Comparison of ENCODE assay signal across 12 mouse cellular contexts in genomic region chr2:32105117-32105913, GRCm38 (mm10). TPM values are rescaled to one million over a fixed set of nuclear protein-coding genes. Genes with fewer than 3 reads are reported as not detected.
DNase-seq lines count a peak whose midpoint lies in the region; ATAC-seq and TF ChIP-seq lines count a peak whose summit lies in the region.
"Had no signal": no experiment of that assay in that cellular context is flagged by ENCODE, and none has a peak within 500 bp of the region (broad histone marks: within the 10 kb centered on the region; RNA-seq: fewer than 3 reads in every experiment).

No protein-coding gene starts in this region.

- peaks cover 13% of the 10 kb centered on the region for H3K4me1 ChIP-seq in forebrain, embryonic 12.5 days
- H3K4me1 ChIP-seq in forebrain, embryonic 14.5 days (ENCODE audit: control insufficient read depth, insufficient read depth, low read length), result no peaks in the 10 kb centered on the region
- H3K4me1 ChIP-seq in hindbrain, embryonic 15.5 days (replicated peaks), result peaks cover 7% of the 10 kb centered on the region; the same call in 1 of the 2 replicates
- H3K4me1 ChIP-seq in stomach, postnatal 0 days (replicated peaks; ENCODE audit: control insufficient read depth, insufficient read depth), result no peaks in the 10 kb centered on the region
- H3K4me1 ChIP-seq in intestine, embryonic 15.5 days (replicated peaks), result no peaks in the 10 kb centered on the region
- H3K4me1 ChIP-seq: embryonic facial prominence, embryonic 12.5 days had no signal

- TF ChIP-seq CTCF in stomach, postnatal 0 days (IDR thresholded peaks at IDR 0.05; ENCODE audit: low read depth), result no peak

- no peak overlapping the region for H3K4me2 ChIP-seq in forebrain, embryonic 12.5 days
- H3K4me2 ChIP-seq in forebrain, embryonic 14.5 days (ENCODE audit: low read length), result no peak overlapping the region
- no peak overlapping the region for H3K4me2 ChIP-seq in hindbrain, embryonic 15.5 days
- no peak overlapping the region for H3K4me2 ChIP-seq in stomach, postnatal 0 days (replicated peaks; ENCODE audit: low read depth)
- no peak overlapping the region for H3K4me2 ChIP-seq in intestine, embryonic 15.5 days (replicated peaks)
- H3K4me2 ChIP-seq: embryonic facial prominence, embryonic 12.5 days; kidney, embryonic 15.5 days had no signal

- H3K9me3 ChIP-seq in forebrain, embryonic 12.5 days, result 0 out of 2 replicates have a peak, but pooled peaks cover 6% of the 10 kb centered on the region
- H3K9me3 ChIP-seq in forebrain, embryonic 14.5 days (replicated peaks; ENCODE audit: control insufficient read depth, low read length), result no peaks in the 10 kb centered on the region
- H3K9me3 ChIP-seq in hindbrain, embryonic 15.5 days, result no peaks in the 10 kb centered on the region
- no peaks in the 10 kb centered on the region for H3K9me3 ChIP-seq in stomach, postnatal 0 days (ENCODE audit: control insufficient read depth, low read length)
- H3K9me3 ChIP-seq in intestine, embryonic 15.5 days, result no peaks in the 10 kb centered on the region
- H3K9me3 ChIP-seq: embryonic facial prominence, embryonic 12.5 days; kidney, embryonic 15.5 days had no signal

- no peak for ATAC-seq in forebrain, embryonic 12.5 days (ENCODE audit: low FRiP score)
- no peak for ATAC-seq in forebrain, embryonic 14.5 days
- ATAC-seq in hindbrain, embryonic 15.5 days (ENCODE audit: low FRiP score, low read depth), result peak; percentile 34; the same call in 1 of the 2 replicates
- ATAC-seq in stomach, postnatal 0 days (ENCODE audit: low FRiP score, low TSS enrichment), result no peak
- no peak for ATAC-seq in intestine, embryonic 15.5 days

- H3K27me3 ChIP-seq in forebrain, embryonic 12.5 days, result no peaks in the 10 kb centered on the region
- no peaks in the 10 kb centered on the region for H3K27me3 ChIP-seq in forebrain, embryonic 14.5 days (replicated peaks; ENCODE audit: control insufficient read depth, insufficient read depth, low read length)
- no peaks in the 10 kb centered on the region for H3K27me3 ChIP-seq in hindbrain, embryonic 15.5 days
- H3K27me3 ChIP-seq in stomach, postnatal 0 days (ENCODE audit: control insufficient read depth, insufficient read depth, low read length), result no peaks in the 10 kb centered on the region
- H3K27me3 ChIP-seq in intestine, embryonic 15.5 days (replicated peaks), result no peaks in the 10 kb centered on the region
- H3K27me3 ChIP-seq: embryonic facial prominence, embryonic 12.5 days; kidney, embryonic 15.5 days had no signal

- WGBS in forebrain, embryonic 12.5 days, result 66% methylated on average over 16 of the region's 16 CpGs
- WGBS in forebrain, embryonic 14.5 days, result 59% methylated on average over 16 of the region's 16 CpGs
- 48% methylated on average over 16 of the region's 16 CpGs for WGBS in hindbrain, embryonic 15.5 days
- WGBS in stomach, postnatal 0 days, result 70% methylated on average over 16 of the region's 16 CpGs
- 76% methylated on average over 16 of the region's 16 CpGs for WGBS in intestine, embryonic 15.5 days

- no peak overlapping the region for H3K27ac ChIP-seq in forebrain, embryonic 12.5 days
- no peak overlapping the region for H3K27ac ChIP-seq in forebrain, embryonic 14.5 days (ENCODE audit: low read depth, low read length)
- H3K27ac ChIP-seq in hindbrain, embryonic 15.5 days (replicated peaks), result no peak overlapping the region
- H3K27ac ChIP-seq in stomach, postnatal 0 days (replicated peaks), result peak overlapping the region; percentile 40
- H3K27ac ChIP-seq in intestine, embryonic 15.5 days, result no peak overlapping the region
- H3K27ac ChIP-seq: embryonic facial prominence, embryonic 12.5 days; kidney, embryonic 15.5 days had no signal

- no peaks in the 10 kb centered on the region for H3K36me3 ChIP-seq in forebrain, embryonic 12.5 days (replicated peaks)
- H3K36me3 ChIP-seq in forebrain, embryonic 14.5 days (ENCODE audit: control insufficient read depth, insufficient read depth, low read length), result 0 out of 2 replicates have a peak, but pooled peaks cover 7% of the 10 kb centered on the region
- peaks cover 18% of the 10 kb centered on the region for H3K36me3 ChIP-seq in hindbrain, embryonic 15.5 days
- H3K36me3 ChIP-seq in stomach, postnatal 0 days (ENCODE audit: control insufficient read depth, insufficient read depth, low read length), result no peaks in the 10 kb centered on the region
- no peaks in the 10 kb centered on the region for H3K36me3 ChIP-seq in intestine, embryonic 15.5 days
- H3K36me3 ChIP-seq: embryonic facial prominence, embryonic 12.5 days; kidney, embryonic 15.5 days had no signal

- DNase-seq in forebrain, embryonic 14.5 days (ENCODE audit: low spot score), result no peak
- DNase-seq in ovary, postnatal 36 days (ENCODE audit: low spot score), result peak; percentile 45
- no peak for DNase-seq in ovary, postnatal 10 days (ENCODE audit: low spot score)
- no peak for DNase-seq in stomach, postnatal 0 days (ENCODE audit: low spot score)
- DNase-seq in T-cell, adult 2 months (ENCODE audit: low spot score), result no peak
- DNase-seq: gastrocnemius, postnatal 25 days had no signal

- no peak for TF ChIP-seq EP300 in stomach, postnatal 0 days (optimal IDR thresholded peaks at IDR 0.05)

- 0 out of 2 replicates have a peak overlapping the region, but pooled peaks have one; percentile 7 for H3K9ac ChIP-seq in forebrain, embryonic 12.5 days
- no peak overlapping the region for H3K9ac ChIP-seq in forebrain, embryonic 14.5 days (ENCODE audit: low read length)
- no peak overlapping the region for H3K9ac ChIP-seq in hindbrain, embryonic 15.5 days
- H3K9ac ChIP-seq in stomach, postnatal 0 days (ENCODE audit: low read length), result no peak overlapping the region
- H3K9ac ChIP-seq in intestine, embryonic 15.5 days, result no peak overlapping the region
- H3K9ac ChIP-seq: embryonic facial prominence, embryonic 12.5 days; kidney, embryonic 15.5 days had no signal

- H3K4me3 ChIP-seq in forebrain, embryonic 12.5 days (replicated peaks), result no peak overlapping the region
- H3K4me3 ChIP-seq in forebrain, embryonic 14.5 days (ENCODE audit: low read depth, low read length), result no peak overlapping the region
- no peak overlapping the region for H3K4me3 ChIP-seq in hindbrain, embryonic 15.5 days
- H3K4me3 ChIP-seq in stomach, postnatal 0 days (ENCODE audit: low read depth, low read length), result no peak overlapping the region
- H3K4me3 ChIP-seq in intestine, embryonic 15.5 days (replicated peaks), result no peak overlapping the region
- H3K4me3 ChIP-seq: embryonic facial prominence, embryonic 12.5 days; kidney, embryonic 15.5 days had no signal

RNA-seq across cellular contexts. Expression of gene Plpp7, which starts 10.0 kb away (rescaled TPM):
- 7.0 and 7.2 TPM in 2 replicates for polyA plus RNA-seq in forebrain, embryonic 12.5 days (2016; fragmentation: Nextera tagmentation; extraction: Ambion mirVana)
- 11.3 and 16.1 TPM in 2 replicates for polyA plus RNA-seq in forebrain, embryonic 14.5 days (2014; fragmentation: Nextera tagmentation; extraction: Ambion mirVana)
- polyA plus RNA-seq in hindbrain, embryonic 15.5 days (2015; fragmentation: Nextera tagmentation; extraction: Ambion mirVana), result 27.5 and 29.5 TPM in 2 replicates
- polyA plus RNA-seq in stomach, postnatal 0 days (2015; fragmentation: Nextera tagmentation; extraction: Ambion mirVana), result 2.6 and 2.8 TPM in 2 replicates
- 4.3 and 4.5 TPM in 2 replicates for polyA plus RNA-seq in intestine, embryonic 15.5 days (2015; fragmentation: Nextera tagmentation; extraction: Ambion mirVana)

RNA-seq across cellular contexts. Expression of gene Fam78a, which starts 20.7 kb away (rescaled TPM):
- 0.67 and 0.88 TPM in 2 replicates for polyA plus RNA-seq in forebrain, embryonic 12.5 days (2016; fragmentation: Nextera tagmentation; extraction: Ambion mirVana)
- 0.34 and 0.66 TPM in 2 replicates for polyA plus RNA-seq in forebrain, embryonic 14.5 days (2014; fragmentation: Nextera tagmentation; extraction: Ambion mirVana)
- 0.62 and 0.67 TPM in 2 replicates for polyA plus RNA-seq in hindbrain, embryonic 15.5 days (2015; fragmentation: Nextera tagmentation; extraction: Ambion mirVana)
- polyA plus RNA-seq in stomach, postnatal 0 days (2015; fragmentation: Nextera tagmentation; extraction: Ambion mirVana), result 0.46 and 0.67 TPM in 2 replicates
- 1.8 and 2.0 TPM in 2 replicates for polyA plus RNA-seq in intestine, embryonic 15.5 days (2015; fragmentation: Nextera tagmentation; extraction: Ambion mirVana)
- polyA plus RNA-seq: C2C12 had no signal

RNA-seq across cellular contexts. Expression of gene Prrc2b, which starts 45.6 kb away (rescaled TPM):
- 96.9 and 110 TPM in 2 replicates for polyA plus RNA-seq in forebrain, embryonic 12.5 days (2016; fragmentation: Nextera tagmentation; extraction: Ambion mirVana)
- 53.3 and 62.4 TPM in 2 replicates for polyA plus RNA-seq in forebrain, embryonic 14.5 days (2014; fragmentation: Nextera tagmentation; extraction: Ambion mirVana)
- 79.7 and 81.1 TPM in 2 replicates for polyA plus RNA-seq in hindbrain, embryonic 15.5 days (2015; fragmentation: Nextera tagmentation; extraction: Ambion mirVana)
- 18.7 and 21.6 TPM in 2 replicates for polyA plus RNA-seq in stomach, postnatal 0 days (2015; fragmentation: Nextera tagmentation; extraction: Ambion mirVana)
- polyA plus RNA-seq in intestine, embryonic 15.5 days (2015; fragmentation: Nextera tagmentation; extraction: Ambion mirVana), result 32.5 and 36.1 TPM in 2 replicates
